10 mouse cellular contexts compared by ENCODE assay signal in genomic region chr15:86086291-86086706, GRCm38 (mm10). TPM values are rescaled to one million over a fixed set of nuclear protein-coding genes. Genes with fewer than 3 reads are reported as not detected.
A peak's percentile ranks its signal among the peaks of the same experiment; 100 is the strongest.
DNase-seq lines count a peak whose midpoint lies in the region; ATAC-seq and TF ChIP-seq lines count a peak whose summit lies in the region.
"Had no signal": no experiment of that assay in that cellular context is flagged by ENCODE, and none has a peak within 500 bp of the region (broad histone marks: within the 10 kb centered on the region; RNA-seq: fewer than 3 reads in every experiment).

No protein-coding gene starts in this region.

- H3K4me3 ChIP-seq in heart, embryonic 11.5 days (ENCODE audit: low read depth, low read length): no peak overlapping the region
- no peak overlapping the region for H3K4me3 ChIP-seq in brown adipose tissue, adult 24 weeks (ENCODE audit: insufficient read depth, low read depth, low read length)
- no peak overlapping the region for H3K4me3 ChIP-seq in heart, postnatal 0 days (ENCODE audit: low read depth, low read length)
- no peak overlapping the region for H3K4me3 ChIP-seq in neural tube, embryonic 12.5 days
- H3K4me3 ChIP-seq: megakaryocyte, embryonic 14.5 days had no signal

- H3K9ac ChIP-seq in heart, embryonic 11.5 days (ENCODE audit: low read depth, low read length): peak overlapping the region; percentile 46
- H3K9ac ChIP-seq in heart, postnatal 0 days (replicated peaks; ENCODE audit: low read depth, low read length): peak overlapping the region; percentile 28; the same call in 1 of the 2 replicates
- peak overlapping the region; percentile 8; the same call in 1 of the 2 replicates for H3K9ac ChIP-seq in neural tube, embryonic 12.5 days

- no peaks in the 10 kb centered on the region for H3K36me3 ChIP-seq in heart, embryonic 11.5 days (ENCODE audit: control insufficient read depth, insufficient read depth, low read length)
- 0 out of 2 replicates have a peak, but pooled peaks cover under 1% of the 10 kb centered on the region for H3K36me3 ChIP-seq in heart, postnatal 0 days (replicated peaks; ENCODE audit: control insufficient read depth, insufficient read depth, low read length)
- no peaks in the 10 kb centered on the region for H3K36me3 ChIP-seq in neural tube, embryonic 12.5 days

- H3K27ac ChIP-seq in heart, embryonic 11.5 days (ENCODE audit: low read depth, low read length): peak overlapping the region; percentile 89
- peak overlapping the region; percentile 32 for H3K27ac ChIP-seq in brown adipose tissue, adult 24 weeks (replicated peaks; ENCODE audit: low read depth, low read length)
- peak overlapping the region; percentile 89 for H3K27ac ChIP-seq in heart, postnatal 0 days (ENCODE audit: low read depth)
- H3K27ac ChIP-seq in neural tube, embryonic 12.5 days: peak overlapping the region; percentile 67; the same call in 1 of the 2 replicates

- no peaks in the 10 kb centered on the region for H3K27me3 ChIP-seq in heart, embryonic 11.5 days (ENCODE audit: control insufficient read depth, insufficient read depth, low read length)
- H3K27me3 ChIP-seq in heart, postnatal 0 days (ENCODE audit: control insufficient read depth, insufficient read depth, low read length): no peaks in the 10 kb centered on the region
- no peaks in the 10 kb centered on the region for H3K27me3 ChIP-seq in neural tube, embryonic 12.5 days (replicated peaks)

- no peak for DNase-seq in heart, adult 8-10 months (ENCODE audit: low spot score)
- DNase-seq in heart, postnatal 0 days (ENCODE audit: low spot score): no peak
- DNase-seq in layer of hippocampus, adult 18-20 months (ENCODE audit: low spot score in 2 of 2): peak; percentile 46 to 61
- no peak for DNase-seq in spleen, adult 12 weeks (ENCODE audit: low spot score)
- no peak for DNase-seq in urinary bladder, adult 2 months (ENCODE audit: low spot score)

- H3K9me3 ChIP-seq in heart, embryonic 11.5 days (replicated peaks; ENCODE audit: control insufficient read depth, low read length): no peaks in the 10 kb centered on the region
- H3K9me3 ChIP-seq in heart, postnatal 0 days (replicated peaks; ENCODE audit: control insufficient read depth, low read length): no peaks in the 10 kb centered on the region
- no peaks in the 10 kb centered on the region for H3K9me3 ChIP-seq in neural tube, embryonic 12.5 days
- H3K9me3 ChIP-seq: G1E; megakaryocyte, embryonic 14.5 days had no signal

- H3K4me1 ChIP-seq in heart, embryonic 11.5 days (ENCODE audit: control insufficient read depth, insufficient read depth, low read length): peaks cover 79% of the 10 kb centered on the region
- H3K4me1 ChIP-seq in brown adipose tissue, adult 24 weeks (ENCODE audit: control insufficient read depth, insufficient read depth, insufficient read length, low read length): peaks cover 45% of the 10 kb centered on the region
- peaks cover 96% of the 10 kb centered on the region for H3K4me1 ChIP-seq in heart, postnatal 0 days (ENCODE audit: control insufficient read depth, insufficient read depth)
- peaks cover 89% of the 10 kb centered on the region for H3K4me1 ChIP-seq in neural tube, embryonic 12.5 days

- 63% methylated on average over 8 of the region's 8 CpGs for WGBS in heart, embryonic 11.5 days (ENCODE audit: insufficient replicate concordance)
- 30% methylated on average over 8 of the region's 8 CpGs for WGBS in heart, postnatal 0 days
- WGBS in neural tube, embryonic 12.5 days: 46% methylated on average over 8 of the region's 8 CpGs

- peak overlapping the region; percentile 31; the same call in 1 of the 2 replicates for H3K4me2 ChIP-seq in heart, embryonic 11.5 days
- H3K4me2 ChIP-seq in heart, postnatal 0 days (ENCODE audit: low read depth, low read length): peak overlapping the region; percentile 28; the same call in 1 of the 2 replicates
- H3K4me2 ChIP-seq in neural tube, embryonic 12.5 days (replicated peaks): peak overlapping the region; percentile 27

- TF ChIP-seq EP300 in heart, postnatal 0 days (IDR thresholded peaks at IDR 0.05; ENCODE audit: low read depth): no peak

- no peak for TF ChIP-seq CTCF in heart, postnatal 0 days (IDR thresholded peaks at IDR 0.05; ENCODE audit: low read depth)

- no peak for ATAC-seq in heart, embryonic 11.5 days (replicated peaks; ENCODE audit: insufficient number of reproducible peaks, low FRiP score, low TSS enrichment)
- ATAC-seq in heart, postnatal 0 days (ENCODE audit: insufficient read depth, low read depth): no peak
- peak; percentile 59 for ATAC-seq in neural tube, embryonic 12.5 days (ENCODE audit: low FRiP score, low read depth)

RNA-seq across cellular contexts. Expression of gene Gramd4, which starts 28.8 kb away (rescaled TPM):
- 4.9 and 6.5 TPM in 2 replicates for polyA plus RNA-seq in heart, embryonic 11.5 days (2014; fragmentation: Nextera tagmentation; extraction: Ambion mirVana)
- 10 to 100 TPM; 26.1 to 31.8 (median 27.3) TPM for total RNA-seq in heart, adult 8-10 months (2022)
- 12.1 and 13.5 TPM in 2 replicates for polyA plus RNA-seq in brown adipose tissue, adult 24 weeks (2012; ENCODE audit: insufficient read depth, insufficient read length, missing spikeins)
- 31.8 and 35.0 TPM in 2 replicates for total RNA-seq in heart, postnatal 0 days (2014; rRNA removed; ENCODE audit: low replicate concordance)
- 15.4 and 16.2 TPM in 2 replicates for polyA plus RNA-seq in heart, postnatal 0 days (2015; fragmentation: Nextera tagmentation; extraction: Ambion mirVana)
- total RNA-seq in layer of hippocampus, adult 18-20 months (2021): 10 to 100 TPM; 30.7 to 34.5 TPM
- polyA plus RNA-seq in neural tube, embryonic 12.5 days (2016; fragmentation: Nextera tagmentation; extraction: Ambion mirVana): 29.9 and 33.3 TPM in 2 replicates
- polyA plus RNA-seq in urinary bladder, adult 2 months (2012; rRNA removed): 13.2 and 17.5 TPM in 2 replicates

RNA-seq across cellular contexts. Expression of gene Celsr1, which starts 52.7 kb away (rescaled TPM):
- polyA plus RNA-seq in heart, embryonic 11.5 days (2014; fragmentation: Nextera tagmentation; extraction: Ambion mirVana): 2.1 and 2.2 TPM in 2 replicates
- total RNA-seq in heart, adult 8-10 months (2022): 1 to 10 TPM; 3.2 to 7.3 (median 4.5) TPM
- 0.20 TPM in 1 of 2 replicates, not detected in the other for polyA plus RNA-seq in brown adipose tissue, adult 24 weeks (2012; ENCODE audit: insufficient read depth, insufficient read length, missing spikeins)
- 17.4 and 18.0 TPM in 2 replicates for total RNA-seq in heart, postnatal 0 days (2014; rRNA removed; ENCODE audit: low replicate concordance)
- polyA plus RNA-seq in heart, postnatal 0 days (2015; fragmentation: Nextera tagmentation; extraction: Ambion mirVana): 0.80 and 0.97 TPM in 2 replicates
- total RNA-seq in layer of hippocampus, adult 18-20 months (2021): 1 to 10 TPM; 5.6 to 6.3 TPM
- polyA plus RNA-seq in neural tube, embryonic 12.5 days (2016; fragmentation: Nextera tagmentation; extraction: Ambion mirVana): 3.6 TPM in 2 replicates
- 0.80 and 1.0 TPM in 2 replicates for polyA plus RNA-seq in urinary bladder, adult 2 months (2012; rRNA removed)

Comparison
In these comparisons a context has a peak if more than half of its experiments do, and no peak if none do; other contexts are left out.
1. H3K27ac ChIP-seq: peak in every context shown above with its lines; median percentile 89 in heart, embryonic 11.5 days; 89 in heart, postnatal 0 days; 67 in neural tube, embryonic 12.5 days; 32 in brown adipose tissue, adult 24 weeks.
2. DNase-seq: peak in layer of hippocampus, adult 18-20 months (2 of 2); none in heart, adult 8-10 months (single experiment), heart, postnatal 0 days (single experiment), spleen, adult 12 weeks (single experiment) and urinary bladder, adult 2 months (single experiment).
3. Peak in every context shown above with its lines, with median percentiles within 50 percentile points of each other: H3K4me2 ChIP-seq and H3K9ac ChIP-seq.